ENCODE assay signal across 17 mouse cellular contexts in genomic region chr9:44048541-44049380, GRCm38 (mm10). TPM values are rescaled to one million over a fixed set of nuclear protein-coding genes. Genes with fewer than 3 reads are reported as not detected.
DNase-seq lines count a peak whose midpoint lies in the region; ATAC-seq and TF ChIP-seq lines count a peak whose summit lies in the region.
"Had no signal": no experiment of that assay in that cellular context is flagged by ENCODE, and none has a peak within 500 bp of the region (broad histone marks: within the 10 kb centered on the region; RNA-seq: fewer than 3 reads in every experiment).

No protein-coding gene starts in this region.

- peaks cover 14% of the 10 kb centered on the region for H3K27me3 ChIP-seq in forebrain, embryonic 15.5 days

- DNase-seq in cerebellum, adult 11-12 months = peak; percentile 91
- DNase-seq in cerebellum, postnatal 25 days = no peak
- DNase-seq in left cerebral cortex, adult 11 months (ENCODE audit: low spot score) = peak; percentile 100
- no peak for DNase-seq in left cerebral cortex, postnatal 4 days
- DNase-seq in kidney, adult 18-20 months = no peak
- DNase-seq: adrenal gland, adult 8-10 months; liver, embryonic 13.5 days; lung, postnatal 36 days had no signal

- no peak overlapping the region for H3K4me2 ChIP-seq in forebrain, embryonic 15.5 days (replicated peaks)
- H3K4me2 ChIP-seq: embryonic facial prominence, embryonic 12.5 days; hindbrain, embryonic 12.5 days; liver, embryonic 13.5 days; midbrain, embryonic 15.5 days; neural tube, embryonic 13.5 days had no signal

- H3K9ac ChIP-seq in forebrain, embryonic 15.5 days (replicated peaks) = no peak overlapping the region
- H3K9ac ChIP-seq: embryonic facial prominence, embryonic 12.5 days; hindbrain, embryonic 12.5 days; liver, embryonic 13.5 days; midbrain, embryonic 15.5 days; neural tube, embryonic 13.5 days had no signal

- H3K36me3 ChIP-seq in forebrain, embryonic 15.5 days = no peaks in the 10 kb centered on the region
- H3K36me3 ChIP-seq: embryonic facial prominence, embryonic 12.5 days; heart, embryonic 10.5 days; hindbrain, embryonic 12.5 days; liver, embryonic 13.5 days; midbrain, embryonic 15.5 days; neural tube, embryonic 13.5 days had no signal

- peak overlapping the region; percentile 68 for H3K27ac ChIP-seq in embryonic fibroblast, embryonic 13.5 days (ENCODE audit: insufficient read depth, low read length)
- H3K27ac ChIP-seq in olfactory bulb, adult 2 months (ENCODE audit: insufficient read depth, low read depth, low read length) = 0 out of 2 replicates have a peak overlapping the region, but pooled peaks have one; percentile 4
- no peak overlapping the region for H3K27ac ChIP-seq in forebrain, embryonic 15.5 days (replicated peaks)
- H3K27ac ChIP-seq: embryonic facial prominence, embryonic 12.5 days; heart, embryonic 10.5 days; hindbrain, embryonic 12.5 days; liver, embryonic 13.5 days; midbrain, embryonic 15.5 days; neural tube, embryonic 13.5 days had no signal

- TF ChIP-seq POLR2A in embryonic fibroblast, embryonic 13.5 days (IDR thresholded peaks at IDR 0.05; ENCODE audit: low read depth, low read length) = peak; percentile 40
- TF ChIP-seq POLR2A in olfactory bulb, adult 2 months (IDR thresholded peaks at IDR 0.05; ENCODE audit: insufficient read depth, low read depth, low read length) = no peak

- WGBS in olfactory bulb, adult 2 months = 61% methylated on average over 15 of the region's 15 CpGs
- 74% methylated on average over 15 of the region's 15 CpGs for WGBS in forebrain, embryonic 15.5 days

- no peak for TF ChIP-seq CTCF in embryonic fibroblast, embryonic 13.5 days (IDR thresholded peaks at IDR 0.05; ENCODE audit: borderline replicate concordance, insufficient read depth, low read length)
- TF ChIP-seq CTCF in olfactory bulb, adult 2 months (IDR thresholded peaks at IDR 0.05; ENCODE audit: insufficient read depth, low read depth, low read length) = no peak

- intact Hi-C loops in left cerebral cortex, postnatal 4 days (cut with DNase I) = no loop called here

- peaks cover 5% of the 10 kb centered on the region; the same call in 1 of the 2 replicates for H3K4me1 ChIP-seq in embryonic fibroblast, embryonic 13.5 days (ENCODE audit: control insufficient read depth, insufficient read depth, low read length)
- peaks cover 25% of the 10 kb centered on the region for H3K4me1 ChIP-seq in olfactory bulb, adult 2 months (ENCODE audit: control insufficient read depth, insufficient read depth, low read length)
- peaks cover 9% of the 10 kb centered on the region for H3K4me1 ChIP-seq in forebrain, embryonic 15.5 days
- H3K4me1 ChIP-seq: liver, embryonic 13.5 days had no signal

- no peak for ATAC-seq in forebrain, embryonic 15.5 days (replicated peaks)
- ATAC-seq: midbrain, embryonic 15.5 days had no signal

- H3K4me3 ChIP-seq in embryonic fibroblast, embryonic 13.5 days (ENCODE audit: insufficient read depth, low read length) = no peak overlapping the region
- H3K4me3 ChIP-seq in olfactory bulb, adult 2 months (ENCODE audit: insufficient read depth, low read depth, low read length) = no peak overlapping the region
- no peak overlapping the region for H3K4me3 ChIP-seq in forebrain, embryonic 15.5 days
- H3K4me3 ChIP-seq: embryonic facial prominence, embryonic 12.5 days; heart, embryonic 10.5 days; hindbrain, embryonic 12.5 days; liver, embryonic 13.5 days; midbrain, embryonic 15.5 days; neural tube, embryonic 13.5 days had no signal

- H3K9me3 ChIP-seq in forebrain, embryonic 15.5 days = no peaks in the 10 kb centered on the region
- H3K9me3 ChIP-seq: embryonic facial prominence, embryonic 12.5 days; heart, embryonic 10.5 days; hindbrain, embryonic 12.5 days; liver, embryonic 13.5 days; midbrain, embryonic 15.5 days; neural tube, embryonic 13.5 days had no signal

RNA-seq across cellular contexts. Expression of gene Thy1, which starts 5.6 kb away (rescaled TPM):
- 100 to 1,000 TPM; 130 to 177 TPM for total RNA-seq in left cerebral cortex, postnatal 4 days (2021)
- 930 and 1,281 TPM in 2 replicates for polyA plus RNA-seq in embryonic fibroblast, embryonic 13.5 days (2011; ENCODE audit: insufficient read length, low read depth, missing spikeins)
- 767 and 807 TPM in 2 replicates for polyA plus RNA-seq in olfactory bulb, adult 2 months (2012; ENCODE audit: insufficient read depth, insufficient read length, low replicate concordance, missing spikeins)
- polyA plus RNA-seq in forebrain, embryonic 15.5 days (2015; fragmentation: Nextera tagmentation; extraction: Ambion mirVana) = 3.2 and 3.7 TPM in 2 replicates
- polyA plus RNA-seq: C2C12; hindbrain, embryonic 12.5 days had no signal

RNA-seq across cellular contexts. Expression of gene Usp2, which starts 18.1 kb away (rescaled TPM):
- total RNA-seq in left cerebral cortex, postnatal 4 days (2021) = 10 to 100 TPM; 30.2 to 31.9 TPM
- 6.5 and 6.6 TPM in 2 replicates for polyA plus RNA-seq in embryonic fibroblast, embryonic 13.5 days (2011; ENCODE audit: insufficient read length, low read depth, missing spikeins)
- not detected in 2 replicates for polyA plus RNA-seq in olfactory bulb, adult 2 months (2012; ENCODE audit: insufficient read depth, insufficient read length, low replicate concordance, missing spikeins)
- polyA plus RNA-seq in forebrain, embryonic 15.5 days (2015; fragmentation: Nextera tagmentation; extraction: Ambion mirVana) = 9.0 and 10.0 TPM in 2 replicates

RNA-seq across cellular contexts. Expression of gene Mfrp, which starts 52.8 kb away (rescaled TPM):
- not detected for total RNA-seq in left cerebral cortex, postnatal 4 days (2021)
- polyA plus RNA-seq in embryonic fibroblast, embryonic 13.5 days (2011; ENCODE audit: insufficient read length, low read depth, missing spikeins) = 0.12 TPM in 1 of 2 replicates, not detected in the other
- not detected in 2 replicates for polyA plus RNA-seq in olfactory bulb, adult 2 months (2012; ENCODE audit: insufficient read depth, insufficient read length, low replicate concordance, missing spikeins)
- polyA plus RNA-seq in forebrain, embryonic 15.5 days (2015; fragmentation: Nextera tagmentation; extraction: Ambion mirVana) = 0.18 and 0.23 TPM in 2 replicates
- polyA plus RNA-seq: liver, embryonic 13.5 days; neural tube, embryonic 13.5 days had no signal

RNA-seq across cellular contexts. Expression of gene C1qtnf5, which starts 58.3 kb away (rescaled TPM):
- 10 to 100 TPM in 1 of 2 experiments, 1 to 10 TPM in 1; 5.3 to 10.6 TPM for total RNA-seq in left cerebral cortex, postnatal 4 days (2021)
- 25.4 and 36.4 TPM in 2 replicates for polyA plus RNA-seq in embryonic fibroblast, embryonic 13.5 days (2011; ENCODE audit: insufficient read length, low read depth, missing spikeins)
- polyA plus RNA-seq in olfactory bulb, adult 2 months (2012; ENCODE audit: insufficient read depth, insufficient read length, low replicate concordance, missing spikeins) = not detected in 2 replicates
- polyA plus RNA-seq in forebrain, embryonic 15.5 days (2015; fragmentation: Nextera tagmentation; extraction: Ambion mirVana) = 2.2 and 3.6 TPM in 2 replicates

Comparison
In these comparisons a context has a peak if more than half of its experiments do, and no peak if none do; other contexts are left out.
1. DNase-seq: peak in cerebellum, adult 11-12 months (single experiment) and left cerebral cortex, adult 11 months (single experiment); none in cerebellum, postnatal 25 days (0 of 2), left cerebral cortex, postnatal 4 days (single experiment) and kidney, adult 18-20 months (single experiment).
2. RNA of gene Thy1, which starts 5.6 kb away (polyA plus RNA-seq): 930 to 1,281 TPM in embryonic fibroblast, embryonic 13.5 days and 767 to 807 TPM in olfactory bulb, adult 2 months; 3.2 to 3.7 TPM in forebrain, embryonic 15.5 days; every median in the first group is over 100 times any median in the second.